Mouse (Mus musculus): ENCODE results near the gene Unc119b. TPM values are rescaled to one million over a fixed set of nuclear protein-coding genes. Genes with fewer than 3 reads are reported as not detected.
"Not testable (repeated sequence)": the region's sequence is repeated elsewhere in the genome, so short reads cannot be mapped to it uniquely, and the experiment has no call there.

Gene Unc119b
- polyA plus RNA-seq, 1 experiment from 2014 or later: 10.1 TPM

GRCm38 (mm10) chr5:115089592-115090268, 45.0 kb downstream of the Unc119b start:
- ATAC-seq: peak; percentile 80
- peaks cover 55% of the 10 kb centered on the region for H3K36me3 ChIP-seq (ENCODE audit: control insufficient read depth, insufficient read depth)
- 51% methylated on average over 5 of the region's 5 CpGs for WGBS

GRCm38 (mm10) chr5:115085675-115086074, 49.1 kb downstream of the Unc119b start:
- Histone ChIP-seq H3K27ac (ENCODE audit: low read depth, low read length) (no peak overlapping the region), H3K36me3 (ENCODE audit: control insufficient read depth, insufficient read depth) (peaks cover 71% of the 10 kb centered on the region), H3K27me3 (replicated peaks; ENCODE audit: control insufficient read depth, insufficient read depth, low read length) (no peaks in the 10 kb centered on the region), H3K4me1 (replicated peaks; ENCODE audit: control insufficient read depth, insufficient read depth, low read length) (no peaks in the 10 kb centered on the region), H3K9ac (ENCODE audit: low read depth, low read length) (no peak overlapping the region), H3K4me3 (ENCODE audit: low read depth, low read length) (no peak overlapping the region), H3K9me3 (ENCODE audit: control insufficient read depth) (no peaks in the 10 kb centered on the region), H3K4me2 (replicated peaks; ENCODE audit: low read depth) (no peak overlapping the region)
- 94% methylated on average over 2 of the region's 2 CpGs for WGBS
- no peak for ATAC-seq
- TF ChIP-seq CTCF (IDR thresholded peaks at IDR 0.05; ENCODE audit: low read depth): no peak

More at GRCm38 (mm10) chr5:115089592-115090268, 45.0 kb downstream of the Unc119b start:
- H3K4me2 ChIP-seq (replicated peaks; ENCODE audit: low read depth): no peak overlapping the region
- no peak overlapping the region for H3K4me3 ChIP-seq (ENCODE audit: low read depth, low read length)
- H3K9me3 ChIP-seq (ENCODE audit: control insufficient read depth): no peaks in the 10 kb centered on the region
- H3K9ac ChIP-seq (ENCODE audit: low read depth, low read length): no peak overlapping the region
- H3K27ac ChIP-seq (ENCODE audit: low read depth, low read length): no peak overlapping the region; the same call in 1 of the 2 replicates
- no peaks in the 10 kb centered on the region for H3K27me3 ChIP-seq (replicated peaks; ENCODE audit: control insufficient read depth, insufficient read depth, low read length)
- TF ChIP-seq CTCF (IDR thresholded peaks at IDR 0.05; ENCODE audit: low read depth): peak; percentile 49
- no peaks in the 10 kb centered on the region for H3K4me1 ChIP-seq (replicated peaks; ENCODE audit: control insufficient read depth, insufficient read depth, low read length)

- Histone ChIP-seq H3K4me2 (replicated peaks; ENCODE audit: low read depth) (no peak overlapping the region), H3K27me3 (replicated peaks; ENCODE audit: control insufficient read depth, insufficient read depth, low read length) (no peaks in the 10 kb centered on the region), H3K27ac (ENCODE audit: low read depth, low read length) (no peak overlapping the region), H3K9ac (ENCODE audit: low read depth, low read length) (no peak overlapping the region), H3K9me3 (ENCODE audit: control insufficient read depth) (no peaks in the 10 kb centered on the region), H3K4me1 (replicated peaks; ENCODE audit: control insufficient read depth, insufficient read depth, low read length) (no peaks in the 10 kb centered on the region; the same call in 1 of the 2 replicates), H3K36me3 (ENCODE audit: control insufficient read depth, insufficient read depth) (peaks cover 64% of the 10 kb centered on the region), H3K4me3 (ENCODE audit: low read depth, low read length) (no peak overlapping the region)
- ATAC-seq: no peak
- TF ChIP-seq CTCF (IDR thresholded peaks at IDR 0.05; ENCODE audit: low read depth): no peak
- WGBS: 87% methylated on average over 6 of the region's 6 CpGs
Observed at GRCm38 (mm10) chr5:115083492-115083891, 51.3 kb downstream of the Unc119b start.

GRCm38 (mm10) chr5:115081636-115082035, 53.1 kb downstream of the Unc119b start:
- H3K27me3 ChIP-seq (replicated peaks; ENCODE audit: control insufficient read depth, insufficient read depth, low read length): no peaks in the 10 kb centered on the region
- peaks cover 47% of the 10 kb centered on the region for H3K36me3 ChIP-seq (ENCODE audit: control insufficient read depth, insufficient read depth)
- H3K4me1 ChIP-seq (replicated peaks; ENCODE audit: control insufficient read depth, insufficient read depth, low read length): no peaks in the 10 kb centered on the region; the same call in 1 of the 2 replicates
- WGBS: 73% methylated on average over 5 of the region's 5 CpGs
- no peak overlapping the region for H3K9ac ChIP-seq (ENCODE audit: low read depth, low read length)
- no peak overlapping the region for H3K27ac ChIP-seq (ENCODE audit: low read depth, low read length)
- ATAC-seq: no peak
- H3K4me3 ChIP-seq (ENCODE audit: low read depth, low read length): no peak overlapping the region
- no peak for TF ChIP-seq CTCF (IDR thresholded peaks at IDR 0.05; ENCODE audit: low read depth)
- H3K9me3 ChIP-seq (ENCODE audit: control insufficient read depth): no peaks in the 10 kb centered on the region
- H3K4me2 ChIP-seq (replicated peaks; ENCODE audit: low read depth): no peak overlapping the region

GRCm38 (mm10) chr5:115076144-115076901, 58.5 kb downstream of the Unc119b start:
- no peak for ATAC-seq
- 55% methylated on average over 5 of the region's 5 CpGs for WGBS
- no peak overlapping the region for H3K9ac ChIP-seq (ENCODE audit: low read depth, low read length)

GRCm38 (mm10) chr5:115074749-115075148, 60.0 kb downstream of the Unc119b start:
- H3K27me3 ChIP-seq (replicated peaks; ENCODE audit: control insufficient read depth, insufficient read depth, low read length): no peaks in the 10 kb centered on the region
- TF ChIP-seq CTCF (IDR thresholded peaks at IDR 0.05; ENCODE audit: low read depth): no peak
- H3K4me1 ChIP-seq (replicated peaks; ENCODE audit: control insufficient read depth, insufficient read depth, low read length): peaks cover 4% of the 10 kb centered on the region
- WGBS: 44% methylated on average over 4 of the region's 4 CpGs
- H3K9me3 ChIP-seq (ENCODE audit: control insufficient read depth): no peaks in the 10 kb centered on the region
- H3K27ac ChIP-seq (ENCODE audit: low read depth, low read length): peak overlapping the region; percentile 62; the same call in 1 of the 2 replicates
- H3K4me2 ChIP-seq (replicated peaks; ENCODE audit: low read depth): no peak overlapping the region
- H3K9ac ChIP-seq (ENCODE audit: low read depth, low read length): no peak overlapping the region
- peak; percentile 80 for ATAC-seq
- H3K4me3 ChIP-seq (ENCODE audit: low read depth, low read length): no peak overlapping the region
- H3K36me3 ChIP-seq (ENCODE audit: control insufficient read depth, insufficient read depth): peaks cover 9% of the 10 kb centered on the region; the same call in 1 of the 2 replicates

More at GRCm38 (mm10) chr5:115076144-115076901, 58.5 kb downstream of the Unc119b start:
- H3K36me3 ChIP-seq (ENCODE audit: control insufficient read depth, insufficient read depth): peaks cover 14% of the 10 kb centered on the region; the same call in 1 of the 2 replicates
- no peak overlapping the region for H3K4me3 ChIP-seq (ENCODE audit: low read depth, low read length)
- H3K9me3 ChIP-seq (ENCODE audit: control insufficient read depth): no peaks in the 10 kb centered on the region
- peaks cover under 1% of the 10 kb centered on the region for H3K4me1 ChIP-seq (replicated peaks; ENCODE audit: control insufficient read depth, insufficient read depth, low read length)
- TF ChIP-seq CTCF (IDR thresholded peaks at IDR 0.05; ENCODE audit: low read depth): peak; percentile 84
- no peak overlapping the region for H3K4me2 ChIP-seq (replicated peaks; ENCODE audit: low read depth)
- no peak overlapping the region for H3K27ac ChIP-seq (ENCODE audit: low read depth, low read length)
- no peaks in the 10 kb centered on the region for H3K27me3 ChIP-seq (replicated peaks; ENCODE audit: control insufficient read depth, insufficient read depth, low read length)

- not testable (repeated sequence) for H3K27me3 ChIP-seq (replicated peaks; ENCODE audit: control insufficient read depth, insufficient read depth, low read length); H3K9ac ChIP-seq (ENCODE audit: low read depth, low read length); ATAC-seq; H3K4me2 ChIP-seq (replicated peaks; ENCODE audit: low read depth); H3K4me3 ChIP-seq (ENCODE audit: low read depth, low read length); H3K27ac ChIP-seq (ENCODE audit: low read depth, low read length); H3K9me3 ChIP-seq (ENCODE audit: control insufficient read depth); H3K4me1 ChIP-seq (replicated peaks; ENCODE audit: control insufficient read depth, insufficient read depth, low read length); H3K36me3 ChIP-seq (ENCODE audit: control insufficient read depth, insufficient read depth)
- 32% methylated on average over 4 of the region's 8 CpGs for WGBS
Observed at GRCm38 (mm10) chr5:115073306-115073705, 61.5 kb downstream of the Unc119b start.
